Mouse (Mus musculus) kidney, embryonic 14.5 days (tissue): ENCODE data around the gene Prkca. TPM values are rescaled to one million over a fixed set of nuclear protein-coding genes. Genes with fewer than 3 reads are reported as not detected.
A peak's percentile ranks its signal among the peaks of the same experiment; 100 is the strongest.

Experiments
- ATAC-seq: fragments of 200-750 bp; cut with Nextera tagmentation; 2 replicates; pipeline ENCODE4 v1.8.0; 2017; ENCODE audit warnings: moderate number of reproducible peaks, mild to moderate bottlenecking, moderate TSS enrichment, moderate library complexity; ENCODE audit not compliant: low FRiP score, low TSS enrichment
- H3K27ac ChIP-seq: fragments of 300-500 bp; sonication (generic); 2 replicates; pipeline ENCODE4 v1.5.1; 2014; ENCODE audit warnings: low read depth, mild to moderate bottlenecking, low read length, moderate library complexity, mixed read lengths
- H3K27me3 ChIP-seq: fragments of 300-500 bp; sonication (generic); 2 replicates; pipeline ENCODE4 v1.6.1; 2014; ENCODE audit warnings: mild to moderate bottlenecking, low read length; ENCODE audit not compliant: control insufficient read depth, insufficient read depth
- H3K36me3 ChIP-seq: fragments of 300-500 bp; sonication (generic); 2 replicates; pipeline ENCODE4 v1.6.1; 2014; ENCODE audit warnings: low read length, mixed read lengths; ENCODE audit not compliant: control insufficient read depth, insufficient read depth
- H3K4me1 ChIP-seq: fragments of 300-500 bp; sonication (generic); 2 replicates; pipeline ENCODE4 v1.6.1; 2014; ENCODE audit warnings: low read length, mixed read lengths; ENCODE audit not compliant: control insufficient read depth, insufficient read depth
- H3K4me2 ChIP-seq: fragments of 300-500 bp; sonication (generic); replicated peaks from 2 replicates; pipeline ENCODE4 v1.6.1; 2014; ENCODE audit warnings: low read depth, mild to moderate bottlenecking, low read length
- H3K4me3 ChIP-seq: fragments of 300-500 bp; sonication (generic); 2 replicates; pipeline ENCODE4 v1.5.1; 2014; ENCODE audit warnings: mild to moderate bottlenecking, low read length
- H3K9ac ChIP-seq: fragments of 300-500 bp; sonication (generic); 2 replicates; pipeline ENCODE4 v1.6.1; 2014; ENCODE audit warnings: low read depth, mild to moderate bottlenecking, low read length, moderate library complexity
- H3K9me3 ChIP-seq: fragments of 300-500 bp; sonication (generic); 2 replicates; pipeline ENCODE4 v1.6.1; 2016; ENCODE audit warnings: low read length; ENCODE audit not compliant: control insufficient read depth
- WGBS: fragments of 180-500 bp; shearing (Covaris S2); extraction: QIAGEN DNeasy Blood & Tissue Kit; methylation state at CpG from one replicate; pipeline ENCODE4 v1.1.7; 2014; 5-methylcytosine and 5-hydroxymethylcytosine counted together
- polyA plus RNA-seq: library from polyadenylated mRNA; unstranded; fragments of >200 nt; fragmentation: Nextera tagmentation; extraction: Ambion mirVana; gene quantifications from 2 replicates; pipeline ENCODE4 v1.2.1, GENCODE M21; 2014

The Prkca gene
- polyA plus RNA-seq, 1 experiment from 2014 or later, result 10.9 TPM

- WGBS, result 84% methylated on average over 8 of the region's 8 CpGs
- H3K9ac ChIP-seq, result no peak overlapping the region
These were observed 45.8 kb downstream of the Prkca start for GRCm38 (mm10) chr11:108297956-108298355.

DNA sequence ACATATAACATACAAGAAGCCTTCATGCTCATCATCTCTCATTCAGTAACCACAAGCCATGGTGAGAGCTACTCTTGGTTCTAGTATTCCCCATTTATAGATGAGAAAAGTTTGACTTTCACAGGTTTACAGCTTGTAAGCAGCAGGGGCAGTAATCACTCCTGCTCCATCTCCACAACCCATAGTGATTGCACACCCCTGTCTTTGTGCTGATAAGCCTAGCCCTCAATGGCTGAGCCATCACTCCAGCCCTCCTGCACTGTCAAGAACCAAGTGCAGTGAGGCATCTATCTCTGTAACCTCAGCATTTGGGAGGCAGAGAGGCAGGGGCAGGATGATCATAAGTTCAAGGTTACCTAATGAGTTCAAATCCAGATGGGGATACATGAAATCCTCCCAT is 48.4 kb downstream of the Prkca start:
- Histone ChIP-seq H3K27ac (no peak overlapping the region), H3K4me3 (no peak overlapping the region), H3K9me3 (no peaks in the 10 kb centered on the region), H3K27me3 (no peaks in the 10 kb centered on the region), H3K9ac (no peak overlapping the region), H3K4me2 (no peak overlapping the region), H3K4me1 (peaks cover 2% of the 10 kb centered on the region; the same call in 1 of the 2 replicates), H3K36me3 (no peaks in the 10 kb centered on the region)
- no peak for ATAC-seq

More at GRCm38 (mm10) chr11:108297956-108298355, 45.8 kb downstream of the Prkca start:
- Histone ChIP-seq H3K27me3 (no peaks in the 10 kb centered on the region), H3K9me3 (no peaks in the 10 kb centered on the region), H3K4me1 (peaks cover 23% of the 10 kb centered on the region), H3K27ac (no peak overlapping the region), H3K4me2 (no peak overlapping the region), H3K4me3 (no peak overlapping the region), H3K36me3 (no peaks in the 10 kb centered on the region)
- no peak for ATAC-seq

DNA sequence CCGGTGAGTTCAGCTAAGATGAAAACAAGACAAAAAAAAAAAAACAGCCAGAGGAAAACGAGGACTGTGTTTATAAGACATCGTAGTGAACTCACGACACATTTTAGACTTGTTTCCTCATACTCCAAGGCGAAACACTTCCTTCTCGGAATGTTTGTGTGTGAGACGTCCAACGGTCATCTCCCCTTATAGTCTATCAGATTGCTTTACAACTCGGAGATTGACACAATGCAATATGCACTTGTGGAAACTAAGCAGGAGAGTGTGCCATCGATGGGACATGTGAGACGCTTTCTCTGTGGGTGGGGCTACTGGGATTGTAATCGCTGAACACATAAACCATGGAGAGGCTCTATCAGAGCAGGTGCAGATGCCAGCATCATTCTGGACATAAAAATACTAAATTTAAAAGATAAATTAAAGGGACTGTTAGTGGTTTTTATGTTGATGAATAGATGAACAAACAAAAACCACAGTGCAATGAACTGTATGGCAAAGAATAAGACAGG is 49.4 kb downstream of the Prkca start:
- Histone ChIP-seq H3K36me3 (no peaks in the 10 kb centered on the region), H3K27ac (no peak overlapping the region), H3K9ac (no peak overlapping the region), H3K27me3 (no peaks in the 10 kb centered on the region), H3K4me1 (no peaks in the 10 kb centered on the region), H3K4me2 (no peak overlapping the region), H3K4me3 (no peak overlapping the region), H3K9me3 (no peaks in the 10 kb centered on the region)
- ATAC-seq, result no peak
- 90% methylated on average over 12 of the region's 12 CpGs for WGBS

DNA sequence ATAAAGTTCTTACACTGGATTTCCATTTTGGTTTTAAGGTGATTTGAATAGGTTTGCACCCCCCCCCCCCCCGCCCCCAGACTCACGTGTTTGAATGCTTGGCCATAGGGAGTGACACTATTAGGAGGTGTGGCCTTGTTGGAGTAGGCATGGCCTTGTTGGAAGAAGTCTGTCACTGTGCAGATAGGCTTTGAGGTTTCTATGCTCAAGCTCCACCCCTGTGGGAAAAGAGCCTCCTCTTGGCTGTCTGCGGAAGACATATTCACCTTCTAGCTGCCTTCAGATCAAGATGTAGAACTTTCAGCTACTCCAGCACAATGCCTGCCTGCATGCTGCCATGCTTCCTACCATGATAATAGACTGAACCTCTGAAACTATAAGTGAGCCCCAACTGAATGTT is 49.9 kb downstream of the Prkca start:
- no peak for ATAC-seq
- no peaks in the 10 kb centered on the region for H3K9me3 ChIP-seq
- WGBS, result 66% methylated on average over 3 of the region's 3 CpGs
- no peak overlapping the region for H3K9ac ChIP-seq
- H3K4me1 ChIP-seq, result no peaks in the 10 kb centered on the region
- H3K36me3 ChIP-seq, result no peaks in the 10 kb centered on the region
- no peak overlapping the region for H3K4me3 ChIP-seq
- H3K4me2 ChIP-seq, result no peak overlapping the region
- no peaks in the 10 kb centered on the region for H3K27me3 ChIP-seq
- no peak overlapping the region for H3K27ac ChIP-seq

DNA sequence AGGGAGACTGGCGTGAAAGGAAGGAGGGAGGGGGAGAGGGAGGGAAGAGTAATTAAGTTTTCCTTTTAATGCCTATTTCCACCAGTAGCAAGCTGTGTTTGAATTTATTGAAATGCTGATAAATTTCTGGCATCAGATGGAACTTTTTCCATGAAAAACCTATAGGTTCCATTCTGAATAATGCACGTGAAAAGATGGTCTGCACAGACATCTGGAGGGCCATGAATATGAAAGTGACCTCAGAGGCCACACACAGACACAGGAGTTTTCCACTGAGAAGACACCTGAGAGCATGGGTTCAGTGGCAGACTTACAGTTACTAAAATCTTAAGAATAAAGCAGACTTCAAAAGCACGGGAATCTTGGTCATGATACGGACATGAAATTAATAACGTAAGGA is 54.5 kb downstream of the Prkca start:
- no peak overlapping the region for H3K27ac ChIP-seq
- no peaks in the 10 kb centered on the region for H3K9me3 ChIP-seq
- no peak overlapping the region for H3K4me2 ChIP-seq
- H3K4me1 ChIP-seq, result no peaks in the 10 kb centered on the region
- H3K4me3 ChIP-seq, result no peak overlapping the region
- no peaks in the 10 kb centered on the region for H3K27me3 ChIP-seq
- WGBS, result 91% methylated on average over 5 of the region's 5 CpGs
- ATAC-seq, result no peak
- no peaks in the 10 kb centered on the region for H3K36me3 ChIP-seq
- H3K9ac ChIP-seq, result no peak overlapping the region

DNA sequence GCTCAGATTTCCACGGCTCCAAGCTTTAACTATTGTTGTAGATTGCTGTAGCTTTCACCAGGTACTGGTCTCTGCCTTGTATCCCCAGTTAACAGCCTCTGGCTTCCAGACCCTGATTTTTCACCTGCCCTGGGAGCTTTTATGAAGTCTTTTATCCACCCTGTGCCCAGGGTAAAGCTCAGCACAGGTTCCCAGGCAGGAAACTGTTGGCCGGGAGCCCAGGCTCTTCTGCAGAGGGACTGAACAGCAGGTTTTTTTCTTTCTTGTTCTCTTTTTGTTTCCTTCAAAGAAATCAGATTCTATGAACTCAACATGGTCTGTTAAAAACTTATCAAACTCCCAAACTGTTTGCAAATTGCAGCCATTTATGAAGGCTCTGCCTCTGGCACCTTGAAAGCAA is 56.4 kb downstream of the Prkca start:
- Histone ChIP-seq H3K27me3 (no peaks in the 10 kb centered on the region), H3K4me2 (no peak overlapping the region), H3K9me3 (no peaks in the 10 kb centered on the region), H3K4me3 (no peak overlapping the region), H3K36me3 (no peaks in the 10 kb centered on the region), H3K4me1 (no peaks in the 10 kb centered on the region), H3K27ac (no peak overlapping the region), H3K9ac (no peak overlapping the region)
- no peak for ATAC-seq
- WGBS, result 44% methylated on average over 2 of the region's 2 CpGs

GRCm38 (mm10) chr11:108285046-108285445 is 58.7 kb downstream of the Prkca start:
- Histone ChIP-seq H3K9ac (no peak overlapping the region), H3K36me3 (no peaks in the 10 kb centered on the region), H3K27ac (no peak overlapping the region; the same call in 1 of the 2 replicates), H3K9me3 (no peaks in the 10 kb centered on the region), H3K4me3 (no peak overlapping the region), H3K4me1 (peaks cover 6% of the 10 kb centered on the region; the same call in 1 of the 2 replicates), H3K4me2 (no peak overlapping the region), H3K27me3 (no peaks in the 10 kb centered on the region)
- ATAC-seq, result no peak
- 48% methylated on average over 5 of the region's 5 CpGs for WGBS

- Histone ChIP-seq H3K27me3 (no peaks in the 10 kb centered on the region), H3K27ac (no peak overlapping the region), H3K9ac (no peak overlapping the region), H3K4me1 (peaks cover 6% of the 10 kb centered on the region; the same call in 1 of the 2 replicates), H3K36me3 (no peaks in the 10 kb centered on the region), H3K9me3 (no peaks in the 10 kb centered on the region), H3K4me3 (no peak overlapping the region), H3K4me2 (no peak overlapping the region)
- 86% methylated on average over 1 of the region's 1 CpGs for WGBS
- ATAC-seq, result no peak
These were observed 60.8 kb downstream of the Prkca start for GRCm38 (mm10) chr11:108282850-108283459.

- H3K27ac ChIP-seq, result no peak overlapping the region
- H3K27me3 ChIP-seq, result no peaks in the 10 kb centered on the region
- peak; percentile 83 for ATAC-seq
- H3K4me1 ChIP-seq, result peaks cover 22% of the 10 kb centered on the region; the same call in 1 of the 2 replicates
- H3K9me3 ChIP-seq, result no peaks in the 10 kb centered on the region
- WGBS, result 81% methylated on average over 1 of the region's 1 CpGs
- H3K4me2 ChIP-seq, result no peak overlapping the region
- H3K9ac ChIP-seq, result no peak overlapping the region
- no peaks in the 10 kb centered on the region for H3K36me3 ChIP-seq
- H3K4me3 ChIP-seq, result no peak overlapping the region
These were observed 63.9 kb downstream of the Prkca start for GRCm38 (mm10) chr11:108279748-108280373.
